Mouse (Mus musculus) neural tube, embryonic 12.5 days (tissue): ENCODE measurements around the gene Wdr4. TPM values are rescaled to one million over a fixed set of nuclear protein-coding genes. Genes with fewer than 3 reads are reported as not detected.

ENCODE experiments used
- ATAC-seq: fragments of 200-750 bp; cut with Nextera tagmentation; 2 replicates; pipeline ENCODE4 v1.8.0; 2017; ENCODE audit warnings: low read depth, mild to moderate bottlenecking, moderate TSS enrichment, moderate library complexity; ENCODE audit not compliant: low FRiP score
- H3K27ac ChIP-seq: fragments of 300-500 bp; sonication (generic); 2 replicates; pipeline ENCODE4 v1.5.1; 2016
- H3K27me3 ChIP-seq: fragments of 300-500 bp; sonication (generic); replicated peaks from 2 replicates; pipeline ENCODE4 v1.6.1; 2016; ENCODE audit warnings: mild to moderate bottlenecking
- H3K36me3 ChIP-seq: fragments of 300-500 bp; sonication (generic); 2 replicates; pipeline ENCODE4 v1.6.1; 2016; ENCODE audit warnings: mild to moderate bottlenecking
- H3K4me1 ChIP-seq: fragments of 300-500 bp; sonication (generic); 2 replicates; pipeline ENCODE4 v1.6.1; 2016
- H3K4me2 ChIP-seq: fragments of 300-500 bp; sonication (generic); replicated peaks from 2 replicates; pipeline ENCODE4 v1.6.1; 2016; ENCODE audit warnings: mild to moderate bottlenecking
- H3K4me3 ChIP-seq: fragments of 300-500 bp; sonication (generic); 2 replicates; pipeline ENCODE4 v1.5.1; 2016
- H3K9ac ChIP-seq: fragments of 300-500 bp; sonication (generic); 2 replicates; pipeline ENCODE4 v1.6.1; 2016; ENCODE audit warnings: mild to moderate bottlenecking
- H3K9me3 ChIP-seq: fragments of 300-500 bp; sonication (generic); 2 replicates; pipeline ENCODE4 v1.6.1; 2016; ENCODE audit warnings: mild to moderate bottlenecking
- WGBS: fragments of 180-500 bp; shearing (Covaris S2); methylation state at CpG from one replicate; pipeline ENCODE4 v1.1.7; 2016; 5-methylcytosine and 5-hydroxymethylcytosine counted together
- microRNA-seq: library from miRNA; unstranded; fragments of <30 nt; microRNA quantifications from one replicate; pipeline ENCODE4, GENCODE M21; 2017
- polyA plus RNA-seq: library from polyadenylated mRNA; unstranded; fragments of >200 nt; fragmentation: Nextera tagmentation; extraction: Ambion mirVana; gene quantifications from 2 replicates; pipeline ENCODE4 v1.2.1, GENCODE M21; 2016

The Wdr4 gene
- polyA plus RNA-seq, 1 experiment from 2014 or later: 38.4 TPM

DNA sequence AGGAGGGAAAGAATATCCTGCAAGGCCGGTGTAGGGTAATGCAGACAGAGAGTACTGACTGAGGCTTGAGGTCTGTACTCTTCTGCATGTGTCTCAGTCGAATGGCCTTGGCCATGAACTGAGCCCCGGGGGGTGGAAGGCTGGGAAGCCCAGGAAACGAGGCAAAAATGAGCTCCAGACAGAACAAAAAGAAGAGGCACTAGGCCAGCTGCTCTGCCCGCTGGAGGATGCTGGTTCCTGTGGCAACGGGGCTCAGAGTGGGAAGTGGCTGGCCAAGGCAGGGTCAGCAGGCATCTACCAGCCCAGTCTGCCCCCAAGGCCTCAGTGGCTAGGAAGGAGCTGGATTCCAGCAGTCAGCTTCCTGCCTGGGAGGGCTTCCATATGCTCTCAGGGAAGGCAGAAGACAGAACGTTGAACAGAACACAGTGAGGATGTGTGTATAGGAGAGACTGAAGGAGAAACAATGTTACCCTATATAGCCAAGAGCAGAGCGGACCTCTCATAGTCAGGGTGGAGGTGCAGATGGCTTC is 68.5 kb downstream of the Wdr4 start:
- ATAC-seq: peak; percentile 66
- Histone ChIP-seq H3K27me3 (no peaks in the 10 kb centered on the region), H3K9ac (no peak overlapping the region), H3K9me3 (no peaks in the 10 kb centered on the region), H3K4me2 (no peak overlapping the region), H3K27ac (peak overlapping the region; percentile 17), H3K4me1 (peaks cover 20% of the 10 kb centered on the region), H3K4me3 (no peak overlapping the region), H3K36me3 (peaks cover 27% of the 10 kb centered on the region)
- 31% methylated on average over 8 of the region's 8 CpGs for WGBS

- Histone ChIP-seq H3K4me1 (peaks cover 20% of the 10 kb centered on the region), H3K27me3 (no peaks in the 10 kb centered on the region), H3K9ac (no peak overlapping the region), H3K4me2 (no peak overlapping the region), H3K27ac (no peak overlapping the region), H3K36me3 (peaks cover 18% of the 10 kb centered on the region), H3K9me3 (no peaks in the 10 kb centered on the region), H3K4me3 (no peak overlapping the region)
- ATAC-seq: no peak
- 83% methylated on average over 3 of the region's 3 CpGs for WGBS
Observed at GRCm38 (mm10) chr17:31450206-31450605, 69.6 kb downstream of the Wdr4 start.

DNA sequence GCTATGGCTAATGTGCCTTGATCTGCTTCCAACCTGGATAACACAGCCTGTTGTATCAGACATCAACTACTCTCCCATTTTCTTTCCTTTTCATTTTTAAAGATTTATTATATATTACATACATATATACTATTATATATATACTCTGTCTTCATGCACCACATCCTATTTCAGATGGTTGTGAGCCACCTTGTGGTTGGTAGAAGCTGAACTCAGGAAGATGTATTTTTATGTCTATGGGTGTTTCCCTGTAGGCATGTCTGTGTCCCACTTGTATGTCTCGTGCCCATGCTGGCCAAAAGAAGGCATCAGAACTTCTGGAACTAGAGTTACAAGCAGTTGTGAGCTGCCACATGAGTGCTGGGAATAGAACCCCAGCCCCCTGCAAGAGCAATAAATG is 71.3 kb downstream of the Wdr4 start:
- 85% methylated on average over 1 of the region's 1 CpGs for WGBS
- peaks cover 28% of the 10 kb centered on the region for H3K4me1 ChIP-seq

DNA sequence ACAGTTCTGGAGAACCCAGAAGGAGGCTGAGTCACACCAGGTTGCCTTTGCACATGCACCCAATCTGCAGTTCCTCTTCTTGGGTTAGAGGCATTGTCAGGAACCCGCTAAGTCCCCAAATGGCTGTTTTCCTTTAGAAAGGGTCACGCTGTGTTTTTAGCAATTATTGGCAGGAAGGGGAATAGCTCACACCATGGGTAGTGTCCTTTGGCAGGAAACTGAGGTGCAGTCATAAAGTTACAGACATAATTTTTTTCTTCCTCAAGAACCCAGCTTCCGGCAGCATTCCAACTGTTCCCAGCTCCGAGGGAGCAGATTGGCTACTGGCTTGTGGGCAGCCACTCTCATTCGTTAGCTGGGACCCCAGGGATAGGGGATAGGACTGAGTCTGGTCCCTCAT is 72.0 kb downstream of the Wdr4 start:
- 82% methylated on average over 5 of the region's 5 CpGs for WGBS

More for the DNA sequence above, 71.3 kb downstream of the Wdr4 start:
- Histone ChIP-seq H3K4me3 (no peak overlapping the region), H3K27me3 (no peaks in the 10 kb centered on the region), H3K9me3 (no peaks in the 10 kb centered on the region), H3K4me2 (no peak overlapping the region), H3K36me3 (peaks cover 18% of the 10 kb centered on the region), H3K27ac (no peak overlapping the region), H3K9ac (no peak overlapping the region)
- no peak for ATAC-seq

GRCm38 (mm10) chr17:31445061-31445731 is 74.6 kb downstream of the Wdr4 start:
- Histone ChIP-seq H3K9me3 (no peaks in the 10 kb centered on the region), H3K36me3 (peaks cover 18% of the 10 kb centered on the region), H3K9ac (no peak overlapping the region), H3K4me1 (peaks cover 19% of the 10 kb centered on the region), H3K4me2 (no peak overlapping the region), H3K27ac (no peak overlapping the region), H3K4me3 (no peak overlapping the region), H3K27me3 (no peaks in the 10 kb centered on the region)
- 64% methylated on average over 7 of the region's 7 CpGs for WGBS
- ATAC-seq: no peak

More for the DNA sequence above, 72.0 kb downstream of the Wdr4 start:
- no peak for ATAC-seq
- Histone ChIP-seq H3K27me3 (no peaks in the 10 kb centered on the region), H3K9ac (no peak overlapping the region), H3K36me3 (peaks cover 18% of the 10 kb centered on the region), H3K9me3 (no peaks in the 10 kb centered on the region), H3K4me2 (no peak overlapping the region), H3K4me1 (peaks cover 36% of the 10 kb centered on the region), H3K4me3 (no peak overlapping the region), H3K27ac (no peak overlapping the region)

Small RNAs within 50 kb of the gene (microRNA-seq; reads per million reads assigned to microRNA genes)
- gene Gm24970: not detected

Other genes starting within 250 kb of the Wdr4 start
- gene Rsph1, start 242.6 kb downstream of the Wdr4 start, polyA plus RNA-seq: 1.2 and 1.9 TPM in 2 replicates
- gene Slc37a1, start 233.2 kb downstream of the Wdr4 start, polyA plus RNA-seq: 15.9 and 19.4 TPM in 2 replicates
- gene Pde9a, start 133.8 kb downstream of the Wdr4 start, polyA plus RNA-seq: 35.2 and 42.7 TPM in 2 replicates
- gene Ndufv3, start 135 bp upstream of the Wdr4 start, polyA plus RNA-seq: 314 and 332 TPM in 2 replicates
- gene Pknox1, start 44.8 kb upstream of the Wdr4 start, polyA plus RNA-seq: 42.3 and 45.2 TPM in 2 replicates
- gene Cbs, start 117.3 kb upstream of the Wdr4 start, polyA plus RNA-seq: 2.9 and 3.3 TPM in 2 replicates
- gene U2af1, start 138.9 kb upstream of the Wdr4 start, polyA plus RNA-seq: 305 and 307 TPM in 2 replicates
- not detected in 2 replicates for gene Cryaa, start 157.8 kb upstream of the Wdr4 start, polyA plus RNA-seq